Mouse (Mus musculus): ENCODE results near the gene Ipmk.
"Not testable (repeated sequence)": the region's sequence is repeated elsewhere in the genome, so short reads cannot be mapped to it uniquely, and the experiment has no call there.

Gene Ipmk

DNA sequence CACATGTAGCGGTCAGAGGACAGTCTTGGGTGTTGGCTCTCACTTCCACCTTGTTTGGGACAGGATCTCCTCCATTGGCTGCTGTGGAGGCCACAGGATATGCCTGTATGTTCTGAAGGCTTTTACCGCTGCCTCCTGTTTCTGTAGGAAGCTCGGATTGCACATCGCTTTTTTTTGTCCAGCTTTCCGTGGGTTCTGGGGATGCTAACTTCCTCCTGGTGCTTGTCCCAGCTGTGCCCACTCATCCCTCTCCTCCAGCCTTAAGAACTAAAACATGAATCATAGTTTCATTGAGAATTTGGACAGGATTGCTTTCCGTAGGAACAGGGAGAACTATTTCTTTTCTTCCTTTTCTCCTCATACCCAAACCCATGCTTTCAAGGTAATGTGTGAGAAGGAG lies 24.3 kb downstream of the Ipmk start:
- no peak for DNase-seq (ENCODE audit: low spot score)

DNA sequence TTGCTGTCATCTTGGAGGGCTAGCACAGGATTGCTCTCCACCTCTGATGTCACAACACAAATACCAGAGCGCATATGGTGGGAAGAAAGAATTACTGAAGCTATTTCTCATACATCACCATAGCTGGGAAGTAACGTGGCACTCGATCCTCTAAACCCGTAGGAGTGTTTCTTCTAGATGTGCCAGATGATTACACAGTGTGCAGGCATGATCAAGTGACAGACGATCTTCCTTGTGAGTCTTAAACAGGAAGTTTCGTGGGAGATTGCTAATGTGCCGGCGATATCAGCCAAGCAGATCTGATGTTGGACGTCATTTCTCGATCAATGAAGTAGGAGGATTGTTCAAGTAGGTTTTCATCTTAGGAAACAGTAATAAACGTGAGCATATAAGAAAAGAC lies 26.1 kb downstream of the Ipmk start:
- no peak for DNase-seq (ENCODE audit: low spot score)

DNA sequence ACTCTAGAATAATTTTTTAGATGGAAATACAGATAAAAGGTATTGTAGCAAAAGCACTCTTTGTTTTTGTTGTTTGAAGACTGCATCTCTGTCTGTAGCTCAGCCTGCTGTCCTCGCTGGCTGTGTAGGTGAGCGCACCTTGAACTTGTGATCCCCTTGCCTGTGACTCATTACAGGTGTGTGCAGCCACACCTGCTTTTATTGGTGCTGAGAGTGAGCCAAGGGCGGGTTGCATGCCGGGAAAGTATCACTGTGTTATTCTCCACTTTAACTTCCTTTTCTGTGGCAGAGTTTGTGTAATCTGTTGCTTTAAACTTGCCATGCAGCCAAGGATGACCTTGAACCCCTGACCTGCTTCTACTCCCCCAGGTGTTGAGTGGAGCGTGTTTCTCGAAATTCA lies 28.5 kb downstream of the Ipmk start:
- DNase-seq (ENCODE audit: low spot score) = no peak

DNA sequence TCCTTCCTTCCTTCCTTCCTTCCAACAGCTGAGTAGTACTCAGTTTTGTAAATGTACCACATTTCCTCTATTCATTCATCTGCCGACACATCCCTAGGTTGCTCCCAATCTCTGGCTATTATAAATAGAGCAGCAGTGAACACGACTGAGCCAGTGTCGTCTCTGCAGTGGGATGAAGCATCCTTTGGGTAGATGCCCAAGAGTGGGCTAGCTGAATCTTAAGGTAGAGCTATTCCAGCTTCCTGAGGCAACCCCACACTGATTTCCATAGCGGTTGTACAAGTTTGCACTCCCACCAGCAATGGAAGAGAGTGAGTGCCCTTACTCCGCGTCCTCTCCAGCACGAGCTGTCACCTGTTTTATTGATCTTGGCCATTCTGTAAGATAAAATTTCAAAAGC lies 32.8 kb downstream of the Ipmk start:
- no peak for DNase-seq (ENCODE audit: low spot score)

DNA sequence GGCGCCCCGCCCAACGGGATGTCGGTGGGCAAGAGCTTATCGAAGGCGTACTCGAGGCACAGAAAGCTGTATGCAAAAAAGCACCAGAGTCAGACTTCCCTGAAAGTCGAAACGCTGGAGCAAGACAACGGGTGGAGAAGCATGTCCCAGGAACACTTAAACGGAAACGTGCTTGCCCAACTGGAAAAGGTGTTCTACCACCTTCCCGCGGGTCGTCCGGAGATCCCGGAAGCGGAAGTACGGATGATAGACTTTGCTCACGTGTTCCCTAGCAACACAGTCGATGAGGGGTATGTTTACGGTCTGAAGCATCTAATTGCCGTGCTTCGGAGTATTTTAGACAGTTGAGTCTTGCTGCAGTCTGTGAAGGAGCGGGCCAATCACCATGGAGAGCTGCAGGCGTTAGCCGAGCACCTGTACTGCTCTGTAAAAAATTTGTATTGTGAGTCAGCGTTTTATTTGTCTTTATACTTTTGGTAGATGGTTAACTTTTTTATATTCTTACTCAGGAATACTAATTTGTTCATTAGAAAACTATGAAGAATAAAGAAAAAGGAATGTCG lies 34.0 kb downstream of the Ipmk start:
- DNase-seq (ENCODE audit: low spot score) = no peak

DNA sequence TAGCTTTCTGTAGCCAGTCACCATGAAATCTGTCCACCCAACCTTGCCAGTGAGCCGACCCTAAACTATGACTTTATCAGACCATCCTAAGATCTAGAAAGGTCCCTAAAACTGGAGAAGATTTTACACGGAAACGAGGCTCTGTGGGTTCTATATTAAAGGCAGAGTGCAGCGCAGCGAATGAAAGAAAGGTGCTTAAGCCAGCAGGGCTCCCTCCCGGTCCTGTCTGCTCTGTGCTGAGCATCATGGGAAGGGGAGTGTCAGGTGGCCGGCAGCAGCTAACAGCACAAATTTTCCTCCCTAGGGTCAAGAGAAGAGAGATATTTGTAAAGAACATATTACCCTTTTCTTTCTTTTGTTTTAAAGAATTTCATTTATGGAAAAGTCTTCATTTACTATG lies 34.5 kb downstream of the Ipmk start:
- no peak for DNase-seq (ENCODE audit: low spot score)

DNA sequence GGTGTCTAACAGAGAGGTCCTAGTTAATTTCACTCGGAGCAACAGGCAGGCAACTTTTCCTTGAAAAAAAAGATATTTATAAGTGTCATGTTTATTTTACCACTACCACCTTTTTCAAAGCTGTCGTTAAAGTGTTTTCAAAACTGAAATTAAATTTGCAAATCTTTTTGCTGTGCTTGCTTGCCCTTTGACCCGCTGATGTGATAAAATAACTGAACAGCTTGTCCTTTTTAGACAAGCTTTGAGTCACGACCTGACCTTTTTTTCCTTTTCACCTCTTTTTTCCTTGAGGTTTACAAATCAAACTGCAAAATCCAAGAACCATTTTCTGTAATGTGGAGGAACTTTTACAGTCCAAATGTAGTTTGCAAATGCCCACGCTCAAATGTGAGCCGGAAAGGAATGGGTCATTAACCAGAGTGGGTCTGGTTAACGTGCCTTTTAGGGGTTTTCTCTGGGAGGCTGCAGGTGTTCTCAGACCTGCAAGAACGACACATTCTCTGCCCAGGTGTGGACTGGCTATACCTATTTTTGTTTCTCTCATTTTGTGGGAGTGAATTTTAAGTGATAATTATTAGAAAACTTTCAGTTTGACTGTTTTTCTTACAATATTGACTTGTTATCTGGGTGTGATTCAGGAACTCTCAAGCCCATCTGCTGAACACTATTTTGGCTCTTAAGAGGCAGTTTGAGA lies 35.4 kb downstream of the Ipmk start:
- DNase-seq (ENCODE audit: low spot score) = no peak

DNA sequence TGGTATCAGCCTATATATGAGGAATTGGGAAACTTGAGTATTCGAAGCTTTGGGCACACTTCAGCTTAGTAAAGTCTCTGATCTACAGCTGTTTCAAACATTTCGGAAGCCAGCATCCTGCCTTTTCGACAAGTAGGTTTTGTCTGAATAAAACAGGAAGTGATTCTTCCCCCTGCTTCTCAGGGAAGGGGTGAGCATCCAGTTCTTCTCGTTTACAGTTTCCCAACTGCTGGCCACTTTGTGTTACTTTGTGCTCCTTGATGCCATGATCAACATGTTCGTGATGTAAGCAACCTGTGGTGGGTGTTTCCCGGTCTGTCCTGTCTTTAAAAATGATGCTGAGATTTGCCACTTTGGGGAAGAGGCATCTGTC lies 36.0 kb downstream of the Ipmk start:
- DNase-seq (ENCODE audit: low spot score) = not testable (repeated sequence)

DNA sequence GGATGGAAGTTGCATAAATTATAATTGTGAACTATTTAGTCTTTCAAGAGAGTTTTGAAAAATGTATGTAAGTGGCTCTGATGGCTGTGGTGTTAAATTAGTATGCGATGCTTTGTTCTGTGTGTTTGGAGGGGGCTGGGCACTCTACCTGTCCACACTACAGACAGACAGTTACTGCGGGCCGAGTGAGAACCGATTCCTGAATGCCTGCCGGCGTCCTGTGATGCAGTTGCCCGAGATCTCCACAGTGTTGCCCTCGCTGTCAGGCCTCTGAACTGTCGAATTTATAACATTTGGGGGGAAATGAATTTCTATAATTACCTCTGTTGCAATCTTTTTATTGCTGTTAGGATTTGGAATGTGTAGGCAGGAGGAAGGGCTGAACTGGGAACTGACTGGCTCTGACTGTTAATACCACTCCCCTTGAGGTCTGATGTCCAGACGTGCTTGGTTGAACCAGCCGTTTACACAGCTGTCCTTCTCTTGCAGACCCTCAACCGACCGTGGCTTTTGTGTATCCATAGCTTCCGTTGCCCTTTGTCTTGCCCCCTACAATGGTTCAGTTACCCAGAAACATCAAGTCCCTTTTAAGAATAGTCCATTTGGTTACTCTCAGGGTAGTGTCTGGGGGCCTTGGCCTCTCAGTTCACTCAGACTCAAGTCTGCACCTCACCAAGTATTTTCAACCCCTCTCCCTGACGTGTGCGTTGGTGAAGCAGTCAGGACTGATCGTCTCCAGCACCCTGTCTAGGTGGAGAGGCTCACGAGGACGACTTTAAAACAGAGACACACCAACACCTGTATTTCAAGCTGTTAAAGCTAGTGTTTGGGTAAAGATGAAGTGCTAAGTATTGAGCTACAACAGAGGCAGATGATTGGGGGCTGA lies 36.8 kb downstream of the Ipmk start:
- peak; percentile 56 for DNase-seq (ENCODE audit: low spot score)

DNA sequence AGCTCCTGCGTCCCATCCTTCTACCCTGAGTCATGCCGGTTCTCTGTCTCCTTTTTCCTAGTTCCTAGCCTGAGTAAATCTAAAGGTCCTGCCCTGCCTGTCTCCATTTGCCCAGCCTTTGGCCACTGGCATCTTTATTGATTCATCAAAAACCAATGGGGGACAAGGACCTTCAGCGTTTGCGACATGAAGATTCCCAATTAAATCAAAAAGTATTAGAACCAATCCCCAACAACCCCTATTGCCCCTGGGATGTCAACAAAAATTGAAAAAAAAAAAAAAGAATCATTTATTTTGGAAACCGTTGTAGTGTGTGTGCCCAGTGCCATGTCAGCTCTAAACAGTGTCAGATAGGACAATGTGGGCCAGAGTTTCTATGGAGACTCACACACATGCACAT lies 41.7 kb downstream of the Ipmk start:
- DNase-seq (ENCODE audit: low spot score) = no peak

DNA sequence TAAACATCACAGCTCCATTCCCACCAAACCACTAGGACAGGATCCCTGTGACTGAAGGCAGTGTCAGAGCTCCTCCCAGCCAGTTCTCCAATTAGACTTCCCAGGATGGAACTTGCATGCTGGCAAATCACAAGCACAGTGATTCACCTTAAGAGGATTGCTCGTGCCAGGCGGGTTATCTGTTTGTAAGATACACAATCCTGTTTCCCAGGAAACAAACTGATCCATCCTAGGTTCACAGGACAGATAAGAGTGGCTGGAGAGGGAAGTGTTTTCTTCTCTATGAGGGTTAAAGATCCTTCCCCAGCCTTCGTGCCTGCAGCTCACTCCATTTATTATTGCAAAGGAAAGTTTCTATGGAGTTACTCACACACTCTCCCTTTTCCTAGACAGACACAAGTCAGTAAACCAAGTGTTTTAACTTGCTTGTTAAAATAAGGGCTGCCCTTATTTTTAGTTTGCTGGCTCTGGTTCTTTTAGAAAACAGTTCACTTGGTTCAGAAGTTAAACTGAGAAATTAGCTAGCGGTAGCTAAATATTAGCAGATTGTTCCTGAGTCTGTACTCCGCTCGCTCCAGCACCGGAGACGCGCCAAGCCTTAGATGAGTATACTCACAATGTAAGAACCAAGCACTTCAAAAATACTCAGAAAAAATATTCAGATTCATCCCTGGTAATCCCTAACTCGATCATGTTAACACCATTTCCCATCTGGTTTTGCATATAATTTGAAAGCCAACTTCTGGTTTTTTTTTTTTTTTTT lies 51.0 kb downstream of the Ipmk start:
- DNase-seq (ENCODE audit: low spot score) = no peak

DNA sequence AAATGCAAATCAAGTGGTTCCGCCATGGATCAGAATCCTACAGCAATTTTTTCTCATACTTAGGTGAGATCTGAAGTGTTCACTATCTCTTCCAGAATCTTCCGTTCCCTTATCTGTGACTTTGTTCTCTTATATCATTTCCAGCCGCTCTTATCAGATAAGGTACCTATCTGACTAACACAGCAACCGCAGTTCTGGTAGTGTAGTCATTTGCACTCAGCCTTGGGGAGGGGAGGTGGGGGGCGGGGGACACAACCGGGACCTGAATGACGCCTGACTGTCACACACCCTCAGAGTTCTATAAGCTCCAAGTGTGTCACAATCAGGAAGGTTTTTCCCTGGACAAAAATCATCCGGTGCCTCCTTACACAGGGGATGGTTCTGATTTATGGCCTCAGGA lies 51.8 kb downstream of the Ipmk start:
- DNase-seq (ENCODE audit: low spot score) = no peak

DNA sequence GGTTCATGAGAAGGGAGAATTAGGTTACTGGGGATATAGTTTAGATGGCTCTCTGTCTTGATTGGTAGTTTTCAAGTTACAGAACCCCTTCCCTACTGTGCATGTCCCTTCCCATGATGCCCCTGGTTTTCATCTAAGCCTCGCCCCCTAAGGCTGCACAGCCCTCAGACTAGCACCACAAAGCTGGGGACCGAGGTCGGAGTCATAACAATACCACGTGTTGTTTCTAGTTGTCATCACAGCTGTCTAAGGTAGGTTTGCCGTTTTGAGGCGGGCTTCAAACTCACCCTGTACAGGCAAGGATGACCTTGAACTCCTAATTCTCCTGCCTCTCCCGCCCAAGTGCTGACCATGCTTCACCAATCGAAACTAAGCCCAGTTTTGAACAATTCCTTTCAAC lies 52.4 kb downstream of the Ipmk start:
- DNase-seq (ENCODE audit: low spot score) = no peak

DNA sequence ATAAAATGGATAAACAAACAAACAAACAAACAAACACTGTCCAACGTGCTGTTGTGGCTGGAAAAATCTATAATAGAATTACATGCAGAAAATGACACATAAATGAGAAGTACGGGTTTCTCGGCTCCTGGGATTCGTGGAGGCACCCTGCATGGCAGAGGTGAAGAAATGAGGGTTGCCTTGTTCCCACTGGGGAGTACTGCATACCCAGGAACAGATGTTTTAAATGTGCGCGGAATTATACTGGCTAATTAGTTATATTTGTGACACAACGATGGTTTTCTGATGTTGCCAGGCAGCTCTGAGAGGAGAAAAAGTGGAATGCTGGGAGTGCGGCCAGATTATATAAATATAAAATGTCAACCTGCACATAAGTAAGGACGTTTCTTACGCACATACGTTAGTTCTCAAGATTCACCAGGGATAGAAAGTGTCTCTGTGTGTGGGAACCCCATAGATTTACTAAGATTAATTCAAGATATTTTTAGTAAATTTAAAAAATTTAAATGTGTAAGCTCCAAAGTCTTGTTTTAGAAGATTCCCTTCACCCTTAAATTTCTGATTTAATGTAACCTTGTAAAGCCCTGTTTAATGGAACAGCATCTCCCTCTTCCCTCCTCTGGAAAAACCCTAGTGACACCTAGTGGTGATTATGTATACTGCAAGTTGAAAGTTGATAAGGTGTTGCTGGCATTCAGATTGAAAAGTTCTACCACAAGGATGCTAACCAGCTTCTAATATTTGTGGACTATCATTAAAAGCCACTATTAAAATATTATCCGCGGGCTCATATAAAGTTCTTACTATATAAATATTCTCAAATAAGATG lies 53.5 kb downstream of the Ipmk start:
- DNase-seq (ENCODE audit: low spot score) = peak; percentile 79

DNA sequence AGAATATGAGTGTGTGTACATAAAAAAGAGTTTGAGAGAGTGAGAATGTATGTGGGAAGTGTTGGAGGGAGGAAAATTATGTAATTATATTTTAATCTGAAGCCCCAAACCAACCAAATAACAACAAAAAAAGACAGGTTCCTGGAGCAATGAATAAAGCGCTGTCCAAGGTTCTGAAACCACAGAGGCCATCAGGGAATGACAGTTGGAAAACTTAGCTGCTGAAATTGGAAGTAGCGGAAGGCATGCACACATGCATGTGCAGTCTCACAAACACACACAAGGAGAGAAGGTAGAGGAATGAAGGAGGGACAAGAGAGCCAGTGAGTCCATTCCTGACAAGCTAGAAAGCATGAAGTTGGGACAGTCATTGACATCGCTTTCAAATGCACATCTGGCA lies 56.1 kb downstream of the Ipmk start:
- peak; percentile 31 for DNase-seq (ENCODE audit: low spot score)

DNA sequence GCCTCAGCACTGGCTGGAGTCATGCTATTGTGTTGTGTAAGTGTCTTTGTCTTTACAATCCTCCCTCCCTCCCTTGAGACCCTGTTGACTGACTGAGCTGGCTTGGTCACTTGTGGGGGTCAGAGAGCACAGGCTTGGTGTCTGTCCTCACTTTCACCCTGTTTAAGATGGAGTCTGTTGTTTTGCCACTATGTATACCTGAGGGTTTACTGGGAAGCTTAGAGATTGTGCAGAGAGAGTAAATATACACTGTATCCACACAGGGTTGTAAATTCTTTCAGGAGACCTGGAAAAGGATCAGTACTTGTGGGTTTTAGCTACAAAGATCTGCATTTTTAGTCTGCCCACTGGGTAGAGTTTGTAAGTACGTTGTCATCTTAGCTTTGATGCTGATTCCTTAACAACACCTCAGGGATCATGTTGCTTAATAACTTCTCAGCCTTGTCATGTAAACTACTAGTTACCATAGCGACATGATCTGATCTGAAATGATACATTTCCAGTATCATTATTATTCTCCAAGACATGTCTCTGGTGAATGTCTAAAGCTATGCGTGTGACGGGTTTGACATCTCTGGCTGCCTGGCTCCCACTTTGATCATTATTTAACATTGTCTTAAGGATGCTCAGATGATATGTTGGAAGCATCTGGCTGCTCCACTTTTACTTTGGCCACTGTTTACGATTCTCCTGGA lies 58.1 kb downstream of the Ipmk start:
- no peak for DNase-seq (ENCODE audit: low spot score)

DNA sequence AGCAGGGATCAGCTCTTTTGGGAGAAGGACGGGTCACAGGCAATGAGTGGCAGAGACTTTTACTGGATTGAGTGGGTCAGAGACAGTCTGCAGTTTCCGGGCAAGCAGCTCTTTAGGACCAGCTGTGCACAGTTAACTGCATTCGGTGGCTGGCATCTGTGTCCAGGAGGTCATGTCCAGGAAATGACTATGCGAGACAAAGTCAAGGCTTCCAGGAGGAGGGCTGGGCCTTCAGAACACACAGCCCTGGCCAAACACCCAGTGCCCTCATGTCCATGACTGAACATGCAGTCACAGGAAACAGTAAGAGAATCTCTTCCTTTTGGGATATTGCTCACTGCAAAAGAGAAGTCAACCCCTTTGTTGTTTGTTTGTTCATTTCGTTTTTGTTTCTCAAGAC lies 62.4 kb downstream of the Ipmk start:
- DNase-seq (ENCODE audit: low spot score) = no peak

DNA sequence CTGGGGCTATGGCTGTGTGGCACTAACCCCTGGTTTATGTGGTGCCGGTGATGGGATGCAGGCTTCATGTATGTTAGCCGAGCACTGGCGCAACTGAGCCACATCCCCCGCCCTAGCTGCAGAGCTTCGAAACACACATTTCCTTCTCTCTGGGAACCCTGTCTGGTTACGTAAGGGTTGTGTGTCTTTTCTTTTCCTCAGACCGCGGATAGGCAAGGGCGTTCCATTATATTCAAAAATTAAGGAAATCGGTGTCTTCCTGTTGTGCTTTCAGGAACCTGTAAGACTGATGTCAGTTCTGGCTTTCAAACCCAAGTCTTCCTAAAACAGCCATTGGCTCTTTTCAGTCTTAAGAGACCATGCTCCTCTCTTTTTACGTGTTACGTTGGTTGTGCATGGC lies 65.8 kb downstream of the Ipmk start:
- DNase-seq (ENCODE audit: low spot score) = no peak

DNA sequence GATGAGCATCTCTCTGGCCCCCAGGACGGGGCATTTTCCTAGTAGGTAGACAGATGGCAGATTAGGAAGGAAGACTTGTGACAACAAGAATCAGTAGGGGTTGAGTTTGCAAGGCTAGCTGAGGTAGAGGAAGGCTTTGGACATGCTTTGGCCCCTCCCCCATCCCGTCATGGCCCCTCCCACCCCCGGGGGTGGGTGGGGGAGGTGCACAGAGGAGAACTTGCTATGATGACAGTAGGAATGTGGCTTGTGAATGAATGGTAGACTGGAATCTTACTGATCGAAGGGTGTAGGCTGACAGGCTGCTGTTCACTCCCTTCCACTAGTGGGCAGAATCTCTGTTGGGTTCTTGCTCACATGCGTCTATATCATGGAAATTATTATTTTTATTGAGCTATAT lies 74.0 kb downstream of the Ipmk start:
- DNase-seq (ENCODE audit: low spot score) = no peak

DNA sequence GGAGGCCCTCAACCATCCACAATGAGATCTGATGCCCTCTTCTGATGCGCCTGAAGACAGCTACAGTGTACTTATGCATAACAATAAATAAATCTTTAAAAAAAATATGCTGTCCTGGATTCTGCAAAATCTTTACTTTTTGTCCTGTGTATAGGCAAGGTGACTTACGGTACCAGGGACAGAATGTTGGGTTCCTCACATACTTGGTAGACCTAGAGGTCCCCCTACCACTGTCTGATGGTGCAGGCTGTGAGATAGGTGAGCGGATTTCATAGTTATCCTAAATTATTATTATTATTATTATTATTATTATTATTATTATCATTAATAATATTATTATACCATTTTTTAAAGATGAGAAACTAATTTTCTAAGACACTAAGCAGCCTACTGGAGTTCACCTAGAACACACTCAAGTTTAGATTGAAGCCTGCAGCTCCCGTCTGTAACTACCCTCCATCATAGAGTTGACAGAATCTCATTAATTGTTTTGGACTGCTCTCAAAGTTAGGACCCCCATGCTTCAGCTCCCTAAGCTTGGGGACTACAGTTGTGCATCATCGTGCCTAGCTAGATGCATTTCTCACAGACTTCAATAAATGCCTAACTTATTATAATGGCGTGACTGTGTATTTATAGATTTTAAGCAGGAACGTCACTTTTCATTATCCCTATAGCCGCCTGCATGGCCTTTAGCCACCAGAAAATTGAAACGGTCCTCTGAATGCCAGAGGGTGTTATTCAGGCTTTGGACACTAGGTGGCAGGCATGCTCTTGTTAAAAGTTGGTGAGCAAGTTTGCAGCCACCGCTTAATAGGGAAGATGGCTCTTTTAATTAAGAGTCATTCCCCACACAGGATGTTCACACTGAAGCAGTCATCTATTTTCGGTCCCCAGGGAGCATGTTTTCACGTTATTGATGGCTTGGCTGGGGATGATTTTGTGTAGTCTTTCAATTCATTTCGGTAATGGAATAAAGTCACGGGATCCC lies 74.8 kb downstream of the Ipmk start:
- DNase-seq (ENCODE audit: low spot score) = peak; percentile 81
